Mouse (Mus musculus) forebrain, postnatal 0 days (tissue): ENCODE results near the gene Ppfia3. TPM values are rescaled to one million over a fixed set of nuclear protein-coding genes. Genes with fewer than 3 reads are reported as not detected.

Experiments
- ATAC-seq: fragments of 200-750 bp; cut with Nextera tagmentation; 2 replicates; pipeline ENCODE4 v1.8.0; 2017; ENCODE audit warnings: mild to moderate bottlenecking, moderate library complexity
- DNase-seq: peaks from one replicate; pipeline ENCODE4 v3.0.0-alpha.2; 2015
- H3K27ac ChIP-seq: fragments of 300-500 bp; sonication (generic); 2 replicates; pipeline ENCODE4 v1.5.1; 2014; ENCODE audit warnings: low read depth, mild to moderate bottlenecking, antibody characterized with exemption, low read length, moderate library complexity, mixed read lengths
- H3K27me3 ChIP-seq: fragments of 300-500 bp; sonication (generic); 2 replicates; pipeline ENCODE4 v1.6.1; 2014; ENCODE audit warnings: mild to moderate bottlenecking, low read length, mixed read lengths; ENCODE audit not compliant: insufficient read depth
- H3K36me3 ChIP-seq: fragments of 300-500 bp; sonication (generic); 2 replicates; pipeline ENCODE4 v1.6.1; 2014; ENCODE audit warnings: mild to moderate bottlenecking, moderate library complexity; ENCODE audit not compliant: insufficient read depth
- H3K4me1 ChIP-seq: fragments of 300-500 bp; sonication (generic); 2 replicates; pipeline ENCODE4 v1.6.1; 2014; ENCODE audit warnings: antibody characterized with exemption; ENCODE audit not compliant: insufficient read depth
- H3K4me2 ChIP-seq: fragments of 300-500 bp; sonication (generic); 2 replicates; pipeline ENCODE4 v1.6.1; 2014; ENCODE audit warnings: low read depth, mild to moderate bottlenecking, moderate library complexity
- H3K4me3 ChIP-seq: fragments of 300-500 bp; sonication (generic); 2 replicates; pipeline ENCODE4 v1.5.1; 2014; ENCODE audit warnings: low read depth, low read length, mixed read lengths
- H3K9ac ChIP-seq: fragments of 300-500 bp; sonication (generic); 2 replicates; pipeline ENCODE4 v1.6.1; 2014; ENCODE audit warnings: mild to moderate bottlenecking
- H3K9me3 ChIP-seq: fragments of 300-500 bp; sonication (generic); 2 replicates; pipeline ENCODE4 v1.6.1; 2016; ENCODE audit warnings: low read length
- CTCF ChIP-seq: sonication (generic); IDR thresholded peaks from 2 replicates; pipeline ENCODE4 v1.5.1; 2016; ENCODE audit warnings: antibody characterized with exemption, control low read depth, low read depth
- WGBS: fragments of 180-500 bp; shearing (Covaris S2); extraction: QIAGEN DNeasy Blood & Tissue Kit; methylation state at CpG from one replicate; pipeline ENCODE4 v1.1.7; 2014; 5-methylcytosine and 5-hydroxymethylcytosine counted together
- polyA plus RNA-seq: library from polyadenylated mRNA; unstranded; fragments of >200 nt; fragmentation: Nextera tagmentation; extraction: Ambion mirVana; gene quantifications from 2 replicates; pipeline ENCODE4 v1.2.1, GENCODE M21; 2015
- total RNA-seq: library from RNA; depleted of rRNA; stranded (reverse); fragments of >200 nt; gene quantifications from 2 replicates; pipeline ENCODE4 v1.2.3, GENCODE M21; 2014

The Ppfia3 gene
- total and polyA plus RNA-seq, 2 experiments from 2014 or later = 26.0 to 81.0 TPM

DNA sequence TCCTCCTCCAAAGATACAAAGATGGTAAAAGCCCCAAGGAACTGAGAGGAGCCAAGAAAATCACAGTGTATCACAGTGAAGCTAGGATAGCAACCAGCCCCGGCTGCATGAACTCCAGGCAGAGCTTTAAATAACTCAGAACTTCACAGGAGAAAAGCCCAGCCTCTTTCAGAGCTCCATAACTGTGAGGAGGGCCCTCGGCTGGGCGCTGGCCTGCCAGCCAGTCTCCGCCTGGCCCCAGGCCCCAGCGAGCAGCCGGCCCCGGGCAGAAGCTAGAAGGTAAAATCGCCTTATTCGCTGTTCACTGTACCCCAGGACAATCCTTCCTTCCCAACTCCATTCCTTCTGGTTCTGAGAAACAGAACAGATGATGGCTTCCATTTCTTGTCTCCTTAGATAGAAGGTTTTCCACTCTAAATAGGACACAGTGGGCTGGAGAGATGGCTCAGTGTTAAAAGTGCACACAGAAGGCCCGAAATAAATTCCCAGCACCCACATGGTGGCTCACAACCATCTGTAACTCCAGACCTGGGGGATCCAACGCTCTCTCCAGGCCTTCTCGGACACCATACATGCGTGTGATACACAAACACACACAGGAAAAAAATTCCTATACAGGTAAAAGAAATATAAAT is 37.9 kb downstream of the Ppfia3 start:
- Histone ChIP-seq H3K36me3 (no peaks in the 10 kb centered on the region; the same call in 1 of the 2 replicates), H3K4me3 (no peak overlapping the region), H3K27ac (no peak overlapping the region), H3K27me3 (no peaks in the 10 kb centered on the region), H3K9me3 (no peaks in the 10 kb centered on the region), H3K9ac (0 out of 2 replicates have a peak overlapping the region, but pooled peaks have one; percentile 3), H3K4me1 (no peaks in the 10 kb centered on the region), H3K4me2 (no peak overlapping the region)
- no peak for ATAC-seq
- no peak for TF ChIP-seq CTCF
- no peak for DNase-seq
- WGBS = 77% methylated on average over 13 of the region's 13 CpGs

DNA sequence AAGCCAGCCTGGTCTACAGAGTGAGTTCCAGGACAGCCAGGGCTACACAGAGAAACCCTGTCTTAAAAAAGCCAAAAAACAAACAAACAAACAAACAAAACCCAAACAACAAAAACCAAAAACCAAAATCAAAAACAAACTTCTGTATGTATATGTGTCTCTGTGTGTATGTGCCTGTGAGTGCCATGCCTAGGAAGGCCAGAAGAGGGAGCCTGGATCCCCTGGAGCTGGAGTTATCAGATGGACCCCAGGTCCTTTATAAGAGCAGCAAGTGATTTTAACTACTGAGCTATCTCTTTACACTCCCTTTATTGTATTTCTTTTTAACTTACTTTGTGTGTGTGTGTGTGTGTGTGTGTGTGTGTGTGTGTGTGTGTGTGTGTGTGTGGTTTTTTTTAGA is 41.0 kb downstream of the Ppfia3 start:
- Histone ChIP-seq H3K27ac (no peak overlapping the region), H3K4me2 (no peak overlapping the region), H3K36me3 (peaks cover 10% of the 10 kb centered on the region; the same call in 1 of the 2 replicates), H3K27me3 (no peaks in the 10 kb centered on the region), H3K9me3 (no peaks in the 10 kb centered on the region), H3K4me1 (no peaks in the 10 kb centered on the region), H3K9ac (no peak overlapping the region), H3K4me3 (no peak overlapping the region)
- DNase-seq (no peak), ATAC-seq (no peak)
- peak; percentile 24 for TF ChIP-seq CTCF

DNA sequence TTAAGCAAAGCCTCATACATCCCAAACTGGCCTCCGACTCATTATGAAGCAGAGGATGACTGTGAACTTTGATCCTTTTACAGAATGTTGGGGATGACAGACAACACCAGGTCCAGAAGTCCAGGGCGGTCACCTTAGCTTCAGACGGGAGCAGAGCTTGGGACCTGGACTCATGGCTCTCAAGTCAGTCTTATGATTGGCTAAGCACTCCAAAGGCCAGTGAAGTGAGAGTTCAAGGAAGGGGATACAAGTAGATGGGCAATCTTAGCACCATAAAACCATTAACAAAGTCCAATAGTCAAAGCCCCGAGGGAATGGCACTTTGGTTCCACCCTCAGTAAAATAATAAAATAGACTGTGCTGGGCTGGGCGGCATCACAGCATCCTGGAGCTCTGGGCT is 43.8 kb downstream of the Ppfia3 start:
- DNase-seq = no peak
- H3K9me3 ChIP-seq = no peaks in the 10 kb centered on the region

DNA sequence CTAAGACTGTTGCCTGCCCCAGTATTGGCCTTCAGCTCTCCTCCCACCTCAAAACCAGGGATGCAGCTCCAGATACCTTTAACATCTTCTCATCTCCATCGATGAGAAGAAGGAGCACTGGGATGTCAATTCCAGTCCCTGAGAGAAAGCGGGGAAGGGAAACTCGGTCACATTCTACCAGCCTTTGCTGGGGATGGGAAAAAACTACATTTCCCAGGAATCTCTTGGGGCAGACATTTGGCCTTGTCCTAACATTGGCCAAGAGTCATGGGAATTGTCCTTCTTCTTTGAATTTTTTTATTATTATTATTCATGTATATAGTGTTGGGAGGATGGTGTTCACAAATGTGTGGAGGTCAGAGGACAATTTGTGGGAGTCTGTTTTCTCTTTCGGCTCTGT is 44.6 kb downstream of the Ppfia3 start:
- 90% methylated on average over 4 of the region's 4 CpGs for WGBS
- H3K4me2 ChIP-seq = no peak overlapping the region
- no peak for TF ChIP-seq CTCF
- peaks cover 10% of the 10 kb centered on the region for H3K36me3 ChIP-seq
- H3K4me3 ChIP-seq = no peak overlapping the region
- no peak overlapping the region for H3K27ac ChIP-seq
- no peaks in the 10 kb centered on the region for H3K27me3 ChIP-seq
- ATAC-seq (no peak), DNase-seq (no peak)
- H3K4me1 ChIP-seq = no peaks in the 10 kb centered on the region
- H3K9me3 ChIP-seq = no peaks in the 10 kb centered on the region
- H3K9ac ChIP-seq = no peak overlapping the region

More for the DNA sequence above, 43.8 kb downstream of the Ppfia3 start:
- no peak overlapping the region for H3K27ac ChIP-seq
- no peak overlapping the region for H3K4me2 ChIP-seq
- H3K9ac ChIP-seq = no peak overlapping the region
- no peak for ATAC-seq
- no peak overlapping the region for H3K4me3 ChIP-seq
- 92% methylated on average over 5 of the region's 5 CpGs for WGBS
- peaks cover 10% of the 10 kb centered on the region; the same call in 1 of the 2 replicates for H3K36me3 ChIP-seq
- no peaks in the 10 kb centered on the region for H3K27me3 ChIP-seq
- no peak for TF ChIP-seq CTCF
- H3K4me1 ChIP-seq = no peaks in the 10 kb centered on the region

DNA sequence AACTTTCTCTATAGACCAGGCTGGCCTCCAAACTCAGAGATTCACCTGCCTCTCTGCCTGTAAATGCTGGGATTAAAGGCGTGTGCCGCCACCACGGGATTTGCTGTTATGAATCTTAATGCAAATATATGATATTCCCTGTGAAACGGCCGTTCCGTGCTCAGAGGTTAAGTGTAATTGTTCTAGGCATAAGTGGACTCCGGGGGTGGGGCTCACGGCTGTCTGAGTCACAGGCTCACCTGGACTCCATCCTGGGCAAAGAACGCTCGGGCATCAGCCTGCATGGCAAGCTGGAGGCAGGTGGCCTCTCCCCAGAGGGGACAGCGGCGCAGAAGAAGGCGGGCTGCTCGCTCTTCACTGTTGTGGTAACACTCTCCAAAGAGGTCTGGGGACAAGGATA is 50.3 kb downstream of the Ppfia3 start:
- Histone ChIP-seq H3K4me3 (no peak overlapping the region), H3K27me3 (no peaks in the 10 kb centered on the region), H3K27ac (no peak overlapping the region), H3K9me3 (no peaks in the 10 kb centered on the region), H3K9ac (no peak overlapping the region), H3K36me3 (peaks cover 11% of the 10 kb centered on the region), H3K4me2 (no peak overlapping the region), H3K4me1 (no peaks in the 10 kb centered on the region)
- TF ChIP-seq CTCF = no peak
- DNase-seq = no peak
- WGBS = 91% methylated on average over 14 of the region's 14 CpGs
- ATAC-seq = no peak

DNA sequence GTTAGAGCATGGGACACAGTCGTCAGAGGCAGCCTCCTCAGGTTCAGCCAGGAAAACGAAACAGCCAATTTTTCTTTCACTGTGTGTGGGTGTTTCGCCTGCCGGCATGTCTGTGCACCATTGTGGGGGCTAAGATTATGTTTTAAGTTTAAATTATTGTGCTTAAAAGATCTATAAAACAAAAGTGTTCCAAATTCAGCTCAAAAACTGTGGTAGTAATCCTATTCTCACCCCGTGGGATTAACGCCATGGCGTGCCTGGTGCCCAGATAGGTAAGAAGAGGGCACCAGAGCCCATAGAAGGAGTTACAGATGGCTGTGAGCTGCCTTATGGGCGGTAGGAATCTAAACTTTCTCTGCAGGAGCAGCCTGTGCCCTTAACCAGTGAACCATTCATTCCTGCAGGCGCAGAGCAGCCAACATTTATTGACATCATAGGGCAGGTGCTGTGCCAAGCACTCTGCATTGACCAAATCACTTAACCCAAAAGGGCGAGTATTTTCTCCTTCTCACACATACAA is 51.6 kb downstream of the Ppfia3 start:
- no peak overlapping the region for H3K4me2 ChIP-seq
- 82% methylated on average over 10 of the region's 10 CpGs for WGBS
- no peaks in the 10 kb centered on the region for H3K9me3 ChIP-seq
- H3K4me3 ChIP-seq = no peak overlapping the region
- H3K4me1 ChIP-seq = no peaks in the 10 kb centered on the region
- no peaks in the 10 kb centered on the region for H3K27me3 ChIP-seq
- peaks cover 11% of the 10 kb centered on the region for H3K36me3 ChIP-seq
- H3K9ac ChIP-seq = no peak overlapping the region
- H3K27ac ChIP-seq = no peak overlapping the region
- DNase-seq = no peak
- TF ChIP-seq CTCF = no peak
- no peak for ATAC-seq

DNA sequence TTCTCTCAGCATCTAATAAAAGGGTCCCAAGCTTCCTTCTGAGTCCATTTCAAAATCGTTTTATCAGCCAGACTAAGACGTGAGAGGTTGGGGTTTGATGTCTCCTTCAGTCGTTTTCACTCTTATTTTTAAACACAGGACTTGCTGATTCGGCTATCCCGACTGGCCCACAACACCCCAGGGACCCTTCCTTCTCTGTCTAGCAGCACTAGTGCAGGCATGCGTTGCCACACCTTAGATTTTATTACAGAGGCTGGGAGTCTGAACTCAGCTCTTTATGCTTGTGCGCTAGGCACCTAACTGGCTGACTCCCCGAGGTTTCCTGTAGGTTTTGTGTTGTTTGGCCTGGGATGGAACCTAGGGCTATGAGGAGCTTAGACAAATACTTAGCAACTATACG is 53.3 kb downstream of the Ppfia3 start:
- no peak overlapping the region for H3K27ac ChIP-seq
- ATAC-seq = no peak
- no peak for TF ChIP-seq CTCF
- H3K4me3 ChIP-seq = no peak overlapping the region
- peaks cover 11% of the 10 kb centered on the region for H3K36me3 ChIP-seq
- no peak overlapping the region for H3K4me2 ChIP-seq
- H3K9me3 ChIP-seq = no peaks in the 10 kb centered on the region
- H3K9ac ChIP-seq = no peak overlapping the region
- H3K4me1 ChIP-seq = no peaks in the 10 kb centered on the region
- no peaks in the 10 kb centered on the region for H3K27me3 ChIP-seq
- 38% methylated on average over 9 of the region's 9 CpGs for WGBS
- DNase-seq = no peak
